Mouse (Mus musculus) intestine, embryonic 15.5 days (tissue): ENCODE results near the gene Ntng2. TPM values are rescaled to one million over a fixed set of nuclear protein-coding genes. Genes with fewer than 3 reads are reported as not detected.

ENCODE experiments used
- ATAC-seq: fragments of 200-750 bp; cut with Nextera tagmentation; 2 replicates; pipeline ENCODE4 v1.8.0; 2017; ENCODE audit warnings: moderate TSS enrichment, moderate library complexity
- H3K27ac ChIP-seq: fragments of 300-500 bp; sonication (generic); 2 replicates; pipeline ENCODE4 v1.5.1; 2015; ENCODE audit warnings: mild to moderate bottlenecking, inconsistent platforms
- H3K27me3 ChIP-seq: fragments of 300-500 bp; sonication (generic); replicated peaks from 2 replicates; pipeline ENCODE4 v1.6.1; 2015; ENCODE audit warnings: inconsistent platforms
- H3K36me3 ChIP-seq: fragments of 300-500 bp; sonication (generic); 2 replicates; pipeline ENCODE4 v1.6.1; 2015; ENCODE audit warnings: inconsistent platforms
- H3K4me1 ChIP-seq: fragments of 300-500 bp; sonication (generic); replicated peaks from 2 replicates; pipeline ENCODE4 v1.6.1; 2015; ENCODE audit warnings: inconsistent platforms
- H3K4me2 ChIP-seq: fragments of 300-500 bp; sonication (generic); replicated peaks from 2 replicates; pipeline ENCODE4 v1.6.1; 2015; ENCODE audit warnings: mild to moderate bottlenecking, inconsistent platforms
- H3K4me3 ChIP-seq: fragments of 300-500 bp; sonication (generic); replicated peaks from 2 replicates; pipeline ENCODE4 v1.5.1; 2015; ENCODE audit warnings: inconsistent platforms
- H3K9ac ChIP-seq: fragments of 300-500 bp; sonication (generic); 2 replicates; pipeline ENCODE4 v1.6.1; 2015; ENCODE audit warnings: inconsistent platforms
- H3K9me3 ChIP-seq: fragments of 300-500 bp; sonication (generic); 2 replicates; pipeline ENCODE4 v1.6.1; 2016; ENCODE audit warnings: inconsistent platforms
- WGBS: fragments of 180-500 bp; shearing (Covaris S2); methylation state at CpG from one replicate; pipeline ENCODE4 v1.1.7; 2015; 5-methylcytosine and 5-hydroxymethylcytosine counted together
- polyA plus RNA-seq: library from polyadenylated mRNA; unstranded; fragments of >200 nt; fragmentation: Nextera tagmentation; extraction: Ambion mirVana; gene quantifications from 2 replicates; pipeline ENCODE4 v1.2.1, GENCODE M21; 2015

Gene Ntng2
- polyA plus RNA-seq, 1 experiment from 2014 or later = 0.26 TPM

DNA sequence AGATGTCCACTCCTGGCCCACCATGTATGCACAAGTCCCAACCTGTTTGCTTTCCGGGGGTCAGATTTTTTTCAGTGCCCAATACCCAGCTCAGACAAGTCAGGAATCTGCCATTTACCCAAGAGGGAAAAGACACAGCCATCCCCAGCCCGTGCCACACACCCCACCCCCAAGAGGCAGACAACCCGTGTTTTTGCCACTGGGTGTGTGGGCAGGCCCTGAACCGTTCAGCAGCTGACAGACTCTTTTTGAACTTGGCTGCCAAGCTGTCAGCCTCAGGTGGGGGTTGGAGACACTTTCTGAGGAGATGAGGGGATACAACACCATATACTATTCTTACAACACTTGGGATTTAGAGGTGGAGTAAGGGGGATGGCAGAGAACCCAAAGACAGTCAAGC lies 18.8 kb downstream of the Ntng2 start:
- ATAC-seq = no peak
- Histone ChIP-seq H3K4me2 (no peak overlapping the region), H3K27me3 (no peaks in the 10 kb centered on the region), H3K36me3 (no peaks in the 10 kb centered on the region), H3K9me3 (no peaks in the 10 kb centered on the region), H3K27ac (no peak overlapping the region), H3K4me1 (no peaks in the 10 kb centered on the region), H3K4me3 (no peak overlapping the region), H3K9ac (no peak overlapping the region)
- 86% methylated on average over 4 of the region's 4 CpGs for WGBS

DNA sequence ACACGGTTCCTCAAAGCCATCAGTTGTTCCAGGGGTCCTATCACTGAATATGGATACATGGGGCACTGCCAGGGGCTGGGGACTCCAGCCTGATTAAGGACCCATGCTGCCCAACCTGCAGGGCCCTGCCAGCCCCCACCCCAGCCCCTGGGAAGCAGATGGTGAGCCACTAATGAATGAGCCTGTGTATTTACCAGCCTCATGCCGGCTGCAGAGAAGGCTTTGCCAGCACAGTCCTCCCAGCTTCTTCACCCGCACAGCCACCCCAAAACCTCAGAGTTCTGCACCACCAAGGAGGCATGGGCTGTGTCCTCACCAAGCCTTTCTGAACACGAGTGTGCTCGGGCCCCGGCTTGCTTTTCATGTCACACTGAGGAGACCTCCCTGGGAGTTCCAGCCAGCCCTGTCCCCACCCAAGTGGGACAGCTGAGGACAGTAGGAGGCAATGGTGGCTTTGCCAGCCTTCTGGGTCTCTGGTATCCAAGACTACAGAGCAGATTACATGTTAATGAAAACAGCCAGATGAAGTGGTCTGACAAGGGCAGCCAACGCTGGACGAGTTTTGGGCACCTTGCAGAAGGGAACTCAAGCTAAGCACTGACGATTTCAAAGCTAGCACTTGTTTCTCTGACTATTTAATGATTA lies 22.5 kb downstream of the Ntng2 start:
- no peaks in the 10 kb centered on the region for H3K27me3 ChIP-seq
- no peak overlapping the region for H3K4me3 ChIP-seq
- no peak overlapping the region for H3K27ac ChIP-seq
- no peaks in the 10 kb centered on the region for H3K36me3 ChIP-seq
- H3K9me3 ChIP-seq = no peaks in the 10 kb centered on the region
- H3K4me1 ChIP-seq = no peaks in the 10 kb centered on the region
- no peak for ATAC-seq
- no peak overlapping the region for H3K4me2 ChIP-seq
- WGBS = 65% methylated on average over 9 of the region's 9 CpGs
- H3K9ac ChIP-seq = no peak overlapping the region

DNA sequence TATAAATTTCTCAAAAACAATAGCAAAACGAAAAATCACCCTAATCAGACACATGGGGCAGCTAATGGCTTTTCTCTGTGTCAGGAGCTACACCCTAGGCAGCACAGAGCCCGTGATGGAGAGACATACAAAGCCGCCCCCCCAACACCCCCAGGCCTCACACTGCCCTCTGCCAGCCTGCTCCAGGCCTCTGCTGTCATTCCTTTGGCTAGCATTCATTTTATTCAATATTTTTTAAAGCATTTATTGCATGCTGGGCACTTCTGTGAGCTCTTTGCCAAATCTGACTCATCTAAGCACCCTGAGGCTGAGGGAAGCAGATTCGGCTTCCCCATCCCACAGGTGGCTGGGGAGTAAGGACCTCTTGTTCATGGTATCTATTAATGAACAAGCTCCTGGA lies 26.1 kb downstream of the Ntng2 start:
- no peak overlapping the region for H3K9ac ChIP-seq
- H3K27me3 ChIP-seq = no peaks in the 10 kb centered on the region
- WGBS = 65% methylated on average over 4 of the region's 4 CpGs
- H3K4me1 ChIP-seq = no peaks in the 10 kb centered on the region
- no peak overlapping the region for H3K27ac ChIP-seq
- H3K36me3 ChIP-seq = no peaks in the 10 kb centered on the region
- no peak overlapping the region for H3K4me3 ChIP-seq
- H3K4me2 ChIP-seq = no peak overlapping the region
- no peaks in the 10 kb centered on the region for H3K9me3 ChIP-seq
- ATAC-seq = no peak

DNA sequence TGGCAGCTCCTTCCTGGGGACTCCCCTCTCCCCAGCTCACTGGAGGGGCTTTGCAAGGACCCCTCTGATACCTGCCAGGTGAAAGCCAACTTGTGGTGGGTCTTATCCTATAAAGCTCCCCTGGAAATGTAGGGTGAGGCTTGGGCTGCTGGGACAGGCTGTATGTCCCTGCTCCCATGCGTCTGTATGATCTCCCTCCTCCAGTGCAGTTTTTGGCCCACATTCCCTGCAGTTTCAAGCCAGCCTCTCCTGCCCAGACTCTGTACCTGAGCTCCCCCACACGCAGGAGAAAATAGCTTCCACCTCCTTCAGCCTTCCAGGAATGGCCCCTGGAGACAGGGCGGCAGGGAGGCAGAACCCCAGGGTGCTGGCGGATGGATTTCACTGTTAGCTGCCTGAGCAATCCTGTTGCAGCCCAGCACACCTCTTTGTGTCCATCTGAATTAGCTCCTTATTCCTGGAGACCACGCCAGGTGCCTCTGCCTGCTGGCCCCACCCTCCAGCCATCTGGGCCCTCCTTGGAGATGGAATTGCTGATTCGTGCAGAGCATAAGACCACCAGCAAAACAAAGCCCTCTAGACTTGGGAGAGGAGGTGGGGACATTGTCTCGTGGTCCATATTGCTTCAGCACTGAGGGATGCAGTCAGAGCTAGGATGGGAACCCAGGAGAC lies 29.1 kb downstream of the Ntng2 start:
- H3K4me3 ChIP-seq = no peak overlapping the region
- no peak for ATAC-seq
- no peaks in the 10 kb centered on the region for H3K9me3 ChIP-seq
- 44% methylated on average over 7 of the region's 7 CpGs for WGBS
- H3K36me3 ChIP-seq = no peaks in the 10 kb centered on the region
- no peak overlapping the region for H3K27ac ChIP-seq
- no peaks in the 10 kb centered on the region for H3K27me3 ChIP-seq
- no peak overlapping the region for H3K9ac ChIP-seq
- no peaks in the 10 kb centered on the region for H3K4me1 ChIP-seq
- H3K4me2 ChIP-seq = no peak overlapping the region

DNA sequence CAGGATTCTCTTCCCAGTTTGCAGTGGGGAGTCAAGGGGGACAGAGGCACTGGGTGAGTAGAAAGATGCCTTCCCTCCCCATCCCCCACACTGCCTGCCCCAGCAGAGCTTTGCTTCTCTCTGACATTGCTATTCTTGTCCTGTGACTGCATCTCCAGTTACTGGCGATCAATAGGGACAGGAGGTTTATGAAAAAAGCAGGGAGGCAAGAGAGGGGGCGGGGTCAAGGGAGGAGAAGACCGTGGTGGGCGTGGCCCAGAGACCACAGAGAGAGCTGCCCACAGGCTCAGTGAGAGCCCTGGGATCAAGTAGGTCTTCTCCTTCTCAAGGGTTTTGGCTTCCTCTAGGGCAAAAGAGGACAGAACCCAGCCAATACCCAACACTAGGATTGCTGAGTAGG lies 30.5 kb downstream of the Ntng2 start:
- H3K4me3 ChIP-seq = no peak overlapping the region
- no peak overlapping the region for H3K27ac ChIP-seq
- H3K9ac ChIP-seq = no peak overlapping the region
- H3K36me3 ChIP-seq = no peaks in the 10 kb centered on the region
- no peak overlapping the region for H3K4me2 ChIP-seq
- no peak for ATAC-seq
- H3K27me3 ChIP-seq = no peaks in the 10 kb centered on the region
- no peaks in the 10 kb centered on the region for H3K4me1 ChIP-seq
- 4% methylated on average over 4 of the region's 4 CpGs for WGBS
- no peaks in the 10 kb centered on the region for H3K9me3 ChIP-seq

DNA sequence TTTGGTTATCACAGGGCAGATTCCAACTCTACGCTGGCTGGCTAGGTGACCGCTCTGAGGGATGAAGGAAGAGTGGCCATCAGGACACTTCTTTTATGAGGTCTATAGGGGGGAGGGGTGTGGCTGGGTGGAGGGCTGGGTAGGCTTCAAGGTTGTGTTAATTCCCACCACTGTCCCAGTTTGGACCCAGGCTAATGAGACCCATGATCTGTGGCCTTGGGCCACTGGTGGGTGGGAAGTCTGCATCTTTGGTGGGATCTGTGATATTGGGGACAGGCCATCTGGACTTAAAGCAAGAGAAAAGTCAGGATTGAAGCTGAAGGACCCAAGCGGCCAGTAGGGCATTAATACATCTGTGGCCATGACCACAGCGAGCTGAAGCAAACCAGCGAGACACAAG lies 34.0 kb downstream of the Ntng2 start:
- ATAC-seq = no peak
- H3K36me3 ChIP-seq = no peaks in the 10 kb centered on the region

DNA sequence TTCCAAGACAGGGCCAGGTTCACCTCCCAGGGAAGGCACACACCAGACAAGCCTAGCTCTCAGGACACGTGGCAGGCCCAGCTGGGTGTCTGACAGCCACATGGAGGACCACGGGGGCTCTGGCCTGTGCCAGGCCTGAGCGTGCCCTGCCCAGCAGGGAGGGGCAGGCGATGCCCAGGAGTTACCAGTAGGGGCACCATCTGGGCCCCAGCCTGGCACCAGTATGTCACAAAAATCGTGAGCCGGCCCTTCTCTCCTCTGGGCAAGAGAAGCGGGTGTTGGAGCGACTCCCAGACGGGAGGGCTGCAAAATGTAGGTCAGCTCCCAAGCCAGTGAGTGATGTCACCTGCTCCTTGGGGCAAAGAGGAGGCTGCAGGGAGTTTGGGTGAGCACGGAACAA lies 34.9 kb downstream of the Ntng2 start:
- 68% methylated on average over 10 of the region's 10 CpGs for WGBS
- no peak overlapping the region for H3K9ac ChIP-seq
- H3K27ac ChIP-seq = no peak overlapping the region
- H3K4me2 ChIP-seq = no peak overlapping the region
- H3K36me3 ChIP-seq = no peaks in the 10 kb centered on the region
- H3K4me1 ChIP-seq = no peaks in the 10 kb centered on the region
- H3K27me3 ChIP-seq = no peaks in the 10 kb centered on the region
- H3K4me3 ChIP-seq = no peak overlapping the region
- no peak for ATAC-seq
- H3K9me3 ChIP-seq = no peaks in the 10 kb centered on the region

More for the DNA sequence above, 34.0 kb downstream of the Ntng2 start:
- 87% methylated on average over 5 of the region's 5 CpGs for WGBS
- H3K4me1 ChIP-seq = no peaks in the 10 kb centered on the region
- no peak overlapping the region for H3K27ac ChIP-seq
- H3K9me3 ChIP-seq = no peaks in the 10 kb centered on the region
- H3K27me3 ChIP-seq = no peaks in the 10 kb centered on the region
- H3K4me2 ChIP-seq = no peak overlapping the region
- no peak overlapping the region for H3K4me3 ChIP-seq
- no peak overlapping the region for H3K9ac ChIP-seq

DNA sequence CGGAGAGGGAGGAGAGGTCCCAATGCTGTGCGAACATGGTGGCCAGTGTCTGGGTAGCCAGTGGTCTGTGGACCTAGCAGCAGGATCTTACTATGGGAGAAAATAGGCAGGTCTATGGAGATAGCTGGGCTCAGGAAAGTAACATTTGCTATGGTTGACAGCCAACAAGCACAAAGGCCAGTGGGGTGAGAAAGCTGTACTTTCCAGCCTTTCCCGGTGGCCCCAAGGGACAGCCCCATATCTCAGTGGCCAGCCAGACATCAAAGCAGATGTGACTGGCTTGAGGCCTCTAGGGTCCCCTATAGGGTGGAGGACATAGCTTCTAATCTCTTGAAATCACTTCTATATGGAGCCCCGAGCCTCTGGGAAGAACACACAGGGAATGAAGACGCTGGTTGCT lies 35.8 kb downstream of the Ntng2 start:
- 90% methylated on average over 5 of the region's 5 CpGs for WGBS
- H3K27me3 ChIP-seq = no peaks in the 10 kb centered on the region
- H3K4me1 ChIP-seq = no peaks in the 10 kb centered on the region
- no peaks in the 10 kb centered on the region for H3K36me3 ChIP-seq
- no peak for ATAC-seq
- H3K4me3 ChIP-seq = no peak overlapping the region
- no peak overlapping the region for H3K4me2 ChIP-seq
- no peak overlapping the region for H3K27ac ChIP-seq
- H3K9ac ChIP-seq = no peak overlapping the region
- no peaks in the 10 kb centered on the region for H3K9me3 ChIP-seq

DNA sequence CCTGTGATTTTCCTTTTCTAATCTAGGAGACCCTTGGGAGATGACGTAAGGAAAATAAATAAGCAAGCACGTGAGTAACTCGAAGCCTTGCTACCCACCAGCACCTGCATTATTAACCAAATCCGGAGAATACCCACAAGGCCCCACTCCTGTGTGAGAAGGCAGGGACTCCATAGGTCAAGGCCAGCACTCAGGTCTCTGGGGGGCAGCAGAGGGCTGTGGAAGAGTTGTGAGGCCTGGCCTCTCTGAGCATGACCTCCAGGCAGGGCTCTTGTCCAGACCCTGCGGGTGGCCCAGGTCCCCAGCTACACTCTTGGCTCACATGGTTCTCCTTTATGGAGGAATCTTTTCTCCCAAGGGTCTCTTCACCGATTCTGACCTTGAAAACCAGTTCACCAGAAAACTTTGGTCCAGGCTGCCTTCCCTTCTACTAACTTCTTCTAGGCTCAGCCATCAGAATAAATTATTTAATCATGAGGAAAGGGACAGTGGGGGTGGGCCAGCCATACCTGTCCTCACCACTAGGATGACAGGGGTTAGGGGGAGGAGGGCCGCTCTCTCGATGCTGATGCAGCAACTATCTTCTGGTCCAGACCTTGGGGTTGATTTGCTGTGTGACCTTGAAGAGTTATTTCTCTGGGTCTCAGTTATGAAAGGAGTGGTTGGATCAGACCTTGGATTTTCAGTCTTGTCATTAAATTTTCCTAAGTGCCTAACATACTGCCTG lies 36.4 kb downstream of the Ntng2 start:
- H3K27me3 ChIP-seq = no peaks in the 10 kb centered on the region
- no peak for ATAC-seq
- 58% methylated on average over 8 of the region's 8 CpGs for WGBS

DNA sequence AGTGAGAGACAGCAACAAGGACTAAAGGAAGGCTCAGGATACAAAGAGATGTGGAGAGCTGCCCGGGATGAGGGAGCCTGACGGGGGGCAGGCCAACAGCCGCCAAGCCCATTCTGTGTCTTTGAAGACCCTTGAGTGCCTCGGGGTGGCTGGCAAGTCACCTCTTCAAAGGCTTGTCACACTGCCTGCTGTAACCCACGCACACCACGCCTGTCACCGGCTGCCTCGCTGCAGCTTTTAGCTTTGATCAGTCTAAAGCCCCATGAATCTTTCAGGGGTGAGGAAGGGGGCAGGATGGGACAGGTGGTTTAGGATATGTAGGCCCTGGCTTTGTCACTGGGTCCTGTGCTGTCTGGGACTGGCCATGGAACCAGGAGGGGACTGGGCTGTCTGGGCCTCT lies 46.6 kb downstream of the Ntng2 start:
- no peaks in the 10 kb centered on the region for H3K36me3 ChIP-seq
- 33% methylated on average over 8 of the region's 8 CpGs for WGBS
- no peak overlapping the region for H3K4me2 ChIP-seq
- no peaks in the 10 kb centered on the region for H3K27me3 ChIP-seq
- no peak for ATAC-seq
- H3K4me1 ChIP-seq = no peaks in the 10 kb centered on the region
- H3K4me3 ChIP-seq = no peak overlapping the region
- no peaks in the 10 kb centered on the region for H3K9me3 ChIP-seq
- no peak overlapping the region for H3K27ac ChIP-seq
- H3K9ac ChIP-seq = no peak overlapping the region

More for the DNA sequence above, 36.4 kb downstream of the Ntng2 start:
- no peaks in the 10 kb centered on the region for H3K9me3 ChIP-seq
- H3K36me3 ChIP-seq = no peaks in the 10 kb centered on the region
- no peak overlapping the region for H3K4me2 ChIP-seq
- no peak overlapping the region for H3K27ac ChIP-seq
- no peak overlapping the region for H3K9ac ChIP-seq
- H3K4me1 ChIP-seq = no peaks in the 10 kb centered on the region
- no peak overlapping the region for H3K4me3 ChIP-seq

DNA sequence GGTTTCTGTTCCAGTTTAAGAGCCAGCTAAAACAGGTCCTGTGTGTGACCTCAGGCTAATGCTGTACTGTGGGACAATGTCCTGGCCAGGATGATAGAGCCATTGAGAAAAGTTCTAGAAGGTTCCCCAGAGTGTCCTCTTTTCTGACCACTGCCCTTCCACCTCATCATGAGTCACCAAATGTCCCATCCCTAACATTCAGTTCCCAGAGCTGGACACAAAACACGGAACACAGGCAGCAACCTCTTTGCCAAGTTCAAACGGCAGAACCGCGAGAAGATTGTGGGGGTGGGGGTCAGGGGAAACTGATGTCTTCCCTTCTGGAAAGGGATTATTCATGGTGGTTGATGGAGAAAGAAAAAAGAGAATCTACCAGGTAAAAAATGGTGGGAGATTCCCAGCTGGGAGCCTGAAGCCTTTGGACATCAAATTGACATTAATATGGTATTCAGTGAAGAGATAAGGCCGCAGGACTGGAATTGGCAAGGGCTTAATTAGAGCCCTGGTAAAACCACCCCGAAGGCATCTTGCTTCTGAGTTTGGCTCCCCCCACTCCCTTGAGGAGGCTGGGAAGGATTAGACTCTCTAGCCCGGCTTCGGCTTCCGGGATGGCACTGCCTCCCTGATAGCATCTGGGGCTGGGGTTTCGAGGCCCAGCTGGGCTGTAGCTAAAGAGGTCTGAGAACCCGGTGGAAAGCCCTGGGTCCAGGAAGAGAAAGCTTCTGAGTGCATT lies 51.4 kb downstream of the Ntng2 start:
- WGBS = 65% methylated on average over 11 of the region's 11 CpGs
- Histone ChIP-seq H3K9me3 (no peaks in the 10 kb centered on the region), H3K9ac (no peak overlapping the region), H3K36me3 (no peaks in the 10 kb centered on the region), H3K4me3 (no peak overlapping the region), H3K27ac (no peak overlapping the region), H3K27me3 (peaks cover 11% of the 10 kb centered on the region), H3K4me2 (no peak overlapping the region), H3K4me1 (no peaks in the 10 kb centered on the region)
- ATAC-seq = no peak

DNA sequence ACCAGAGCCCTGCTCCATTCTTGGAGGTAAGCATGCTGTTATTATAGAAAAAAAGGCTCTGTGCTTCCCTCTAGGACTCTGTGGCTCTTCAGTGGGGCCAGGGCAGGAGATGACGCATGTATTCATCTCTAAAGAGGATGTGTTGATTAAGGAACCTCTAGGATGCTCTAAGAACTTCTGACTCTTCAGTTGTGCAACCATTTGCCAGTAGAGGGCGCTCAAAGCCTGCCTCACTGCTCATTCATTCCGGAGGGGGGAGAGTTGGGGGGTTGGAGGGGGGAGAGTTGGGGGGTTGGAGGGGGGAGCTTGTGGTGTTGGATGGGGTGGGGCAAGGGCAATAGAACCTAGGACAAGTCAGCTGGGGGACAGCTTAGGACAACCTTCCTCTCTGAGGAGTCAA lies 52.9 kb downstream of the Ntng2 start:
- H3K4me3 ChIP-seq = no peak overlapping the region
- H3K9ac ChIP-seq = no peak overlapping the region
- no peak for ATAC-seq
- H3K36me3 ChIP-seq = no peaks in the 10 kb centered on the region
- peaks cover 25% of the 10 kb centered on the region for H3K27me3 ChIP-seq
- no peak overlapping the region for H3K4me2 ChIP-seq
- WGBS = 4% methylated on average over 3 of the region's 3 CpGs
- no peaks in the 10 kb centered on the region for H3K9me3 ChIP-seq
- no peak overlapping the region for H3K27ac ChIP-seq
- H3K4me1 ChIP-seq = peaks cover 2% of the 10 kb centered on the region
